Mouse (Mus musculus) forebrain, embryonic 11.5 days (tissue): ENCODE measurements around the gene Usp35. TPM values are rescaled to one million over a fixed set of nuclear protein-coding genes. Genes with fewer than 3 reads are reported as not detected.
A peak's percentile ranks its signal among the peaks of the same experiment; 100 is the strongest.

Experiments
- ATAC-seq: fragments of 200-750 bp; cut with Nextera tagmentation; replicated peaks from 2 replicates; pipeline ENCODE4 v1.8.0; 2017; ENCODE audit warnings: moderate TSS enrichment; ENCODE audit not compliant: low FRiP score
- DNase-seq: peaks from one replicate; pipeline ENCODE4 v3.0.0-alpha.2; 2017; ENCODE audit warnings: low spot score
- H3K27ac ChIP-seq: fragments of 300-500 bp; sonication (generic); 2 replicates; pipeline ENCODE4 v1.5.1; 2014; ENCODE audit warnings: low read depth, low read length
- H3K27me3 ChIP-seq: fragments of 300-500 bp; sonication (generic); 2 replicates; pipeline ENCODE4 v1.6.1; 2014; ENCODE audit warnings: mild to moderate bottlenecking, low read length, mixed read lengths; ENCODE audit not compliant: control insufficient read depth, insufficient read depth
- H3K36me3 ChIP-seq: fragments of 300-500 bp; sonication (generic); 2 replicates; pipeline ENCODE4 v1.6.1; 2014; ENCODE audit warnings: mild to moderate bottlenecking, low read length, moderate library complexity, mixed read lengths; ENCODE audit not compliant: control insufficient read depth, insufficient read depth
- H3K4me1 ChIP-seq: fragments of 300-500 bp; sonication (generic); replicated peaks from 2 replicates; pipeline ENCODE4 v1.6.1; 2014; ENCODE audit warnings: low read length, mixed read lengths; ENCODE audit not compliant: control insufficient read depth, insufficient read depth
- H3K4me2 ChIP-seq: fragments of 300-500 bp; sonication (generic); 2 replicates; pipeline ENCODE4 v1.6.1; 2014; ENCODE audit warnings: low read depth, mild to moderate bottlenecking, low read length, moderate library complexity, mixed read lengths; ENCODE audit not compliant: severe bottlenecking
- H3K4me3 ChIP-seq: fragments of 300-500 bp; sonication (generic); 2 replicates; pipeline ENCODE4 v1.5.1; 2014; ENCODE audit warnings: low read depth, low read length
- H3K9ac ChIP-seq: fragments of 300-500 bp; sonication (generic); 2 replicates; pipeline ENCODE4 v1.6.1; 2014; ENCODE audit warnings: low read length
- H3K9me3 ChIP-seq: fragments of 300-500 bp; sonication (generic); 2 replicates; pipeline ENCODE4 v1.6.1; 2016; ENCODE audit warnings: low read length, mixed read lengths; ENCODE audit not compliant: control insufficient read depth
- WGBS: fragments of 180-500 bp; shearing (Covaris S2); extraction: QIAGEN DNeasy Blood & Tissue Kit; methylation state at CpG from one replicate; pipeline ENCODE4 v1.1.7; 2014; 5-methylcytosine and 5-hydroxymethylcytosine counted together
- polyA plus RNA-seq: library from polyadenylated mRNA; unstranded; fragments of >200 nt; fragmentation: Nextera tagmentation; extraction: Ambion mirVana; gene quantifications from 2 replicates; pipeline ENCODE4 v1.2.1, GENCODE M21; 2014

The Usp35 gene
- polyA plus RNA-seq, 1 experiment from 2014 or later = 2.9 TPM

DNA sequence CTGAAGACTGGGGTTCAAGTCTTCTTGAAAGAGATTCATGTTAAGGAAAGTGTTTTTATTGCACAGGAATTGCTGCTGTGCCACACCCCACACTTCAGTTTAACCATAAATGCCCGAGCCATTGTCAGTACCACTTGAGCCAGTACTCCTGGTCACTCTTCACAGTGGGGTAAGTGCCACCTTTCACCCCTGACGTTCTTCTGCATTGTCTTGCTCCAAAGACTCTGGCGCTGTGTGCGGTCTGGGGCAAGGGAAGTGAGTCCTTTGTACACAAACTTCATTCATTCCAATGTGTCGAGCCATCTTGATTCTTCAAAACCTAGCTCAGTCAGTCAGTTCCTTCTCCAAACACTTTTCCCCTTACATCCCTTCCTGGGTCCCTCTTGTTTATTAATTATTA, 28.3 kb upstream of the Usp35 start:
- no peak for ATAC-seq
- Histone ChIP-seq H3K9me3 (no peaks in the 10 kb centered on the region), H3K4me1 (no peaks in the 10 kb centered on the region), H3K9ac (no peak overlapping the region), H3K4me3 (no peak overlapping the region), H3K27ac (no peak overlapping the region), H3K27me3 (no peaks in the 10 kb centered on the region), H3K4me2 (no peak overlapping the region), H3K36me3 (no peaks in the 10 kb centered on the region)
- 71% methylated on average over 5 of the region's 5 CpGs for WGBS
- peak; percentile 8 for DNase-seq

DNA sequence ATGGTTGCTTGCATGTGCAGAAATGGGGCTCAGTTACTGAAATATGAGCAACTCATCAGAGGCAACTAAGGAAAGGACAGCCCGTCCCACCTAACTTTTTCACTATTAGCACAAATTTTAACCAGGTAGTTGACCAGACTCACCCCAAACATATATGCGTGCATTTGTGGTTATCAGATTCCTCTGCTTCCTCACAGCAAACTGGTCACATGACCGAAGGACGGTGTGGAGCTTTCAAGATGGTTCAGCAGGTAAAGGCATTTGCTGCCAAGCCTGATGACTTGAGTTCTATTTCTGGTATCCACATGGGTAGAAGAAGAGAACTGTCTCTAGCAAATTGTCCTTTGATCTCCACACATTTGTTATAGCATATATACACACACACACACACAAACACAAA, 26.5 kb upstream of the Usp35 start:
- WGBS = 92% methylated on average over 4 of the region's 4 CpGs
- H3K27ac ChIP-seq = no peak overlapping the region
- H3K9ac ChIP-seq = no peak overlapping the region
- no peaks in the 10 kb centered on the region for H3K4me1 ChIP-seq
- H3K36me3 ChIP-seq = no peaks in the 10 kb centered on the region
- H3K9me3 ChIP-seq = no peaks in the 10 kb centered on the region
- H3K4me3 ChIP-seq = no peak overlapping the region
- H3K4me2 ChIP-seq = no peak overlapping the region
- DNase-seq (peak; percentile 11), ATAC-seq (no peak)
- no peaks in the 10 kb centered on the region for H3K27me3 ChIP-seq

DNA sequence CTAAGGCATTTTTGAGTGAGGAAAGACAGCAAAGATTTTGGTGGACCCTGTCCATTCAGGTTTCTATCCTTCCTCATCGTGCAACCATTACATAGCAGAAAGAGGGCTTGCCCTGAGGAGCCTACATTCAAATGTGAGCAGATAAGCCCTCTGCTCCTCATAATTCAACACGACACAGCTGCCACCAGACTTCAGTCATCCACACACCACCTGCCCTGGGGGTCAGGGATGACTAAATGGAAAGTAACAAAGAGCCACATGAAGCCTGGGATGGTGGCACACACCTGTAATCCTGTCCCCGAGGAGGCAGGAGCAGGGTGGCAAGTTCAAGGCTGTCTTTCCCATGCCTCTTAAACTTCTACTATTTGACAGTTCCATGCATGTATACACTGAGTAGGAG, 26.0 kb upstream of the Usp35 start:
- no peaks in the 10 kb centered on the region for H3K9me3 ChIP-seq
- no peaks in the 10 kb centered on the region for H3K4me1 ChIP-seq
- no peak overlapping the region for H3K4me3 ChIP-seq
- ATAC-seq (no peak), DNase-seq (peak; percentile 35)
- no peak overlapping the region for H3K4me2 ChIP-seq
- H3K27me3 ChIP-seq = no peaks in the 10 kb centered on the region
- WGBS = 73% methylated on average over 3 of the region's 3 CpGs
- no peaks in the 10 kb centered on the region for H3K36me3 ChIP-seq
- no peak overlapping the region for H3K27ac ChIP-seq
- no peak overlapping the region for H3K9ac ChIP-seq

DNA sequence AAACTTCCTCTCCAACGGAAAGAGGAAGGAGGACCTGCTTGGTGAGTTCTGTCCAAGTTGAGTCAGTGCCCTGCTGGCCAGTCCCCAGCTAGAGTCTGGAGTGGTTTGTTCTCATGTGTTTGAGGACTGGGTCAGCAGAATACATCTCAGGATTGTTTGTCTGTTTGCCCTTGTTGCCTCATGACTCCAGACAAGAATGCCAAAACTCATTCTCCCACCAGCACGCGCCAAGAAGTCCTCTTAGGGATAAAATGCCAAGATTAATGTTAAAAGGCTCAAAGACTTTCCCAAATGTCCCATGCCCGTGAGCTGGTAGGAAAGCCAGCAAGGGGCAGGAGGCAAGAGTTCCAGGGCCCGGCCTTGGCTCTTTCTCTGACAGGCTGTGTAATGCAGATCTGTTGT, 25.1 kb upstream of the Usp35 start:
- ATAC-seq = no peak

DNA sequence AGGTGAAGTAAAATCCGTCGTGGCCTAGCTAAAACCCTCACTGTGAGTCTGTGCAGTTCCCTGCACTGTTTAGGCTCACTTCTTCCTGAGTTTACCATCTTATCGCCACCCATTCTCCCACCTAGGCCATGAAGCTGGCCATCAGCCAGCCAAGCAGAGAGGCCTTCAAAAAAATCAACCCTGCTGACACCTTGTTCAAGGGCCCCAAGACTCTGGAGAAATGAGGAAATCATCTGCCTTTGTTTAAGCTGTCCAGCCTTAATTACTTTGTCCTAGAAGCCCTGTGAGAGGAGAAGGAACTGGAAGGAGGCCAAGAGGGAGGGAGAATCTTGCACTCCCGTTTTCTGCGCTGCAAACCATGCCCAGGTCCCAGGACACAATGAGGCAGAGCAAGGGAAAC, 24.4 kb upstream of the Usp35 start:
- no peaks in the 10 kb centered on the region for H3K36me3 ChIP-seq
- 83% methylated on average over 5 of the region's 5 CpGs for WGBS
- DNase-seq = peak; percentile 27
- no peaks in the 10 kb centered on the region for H3K4me1 ChIP-seq
- no peaks in the 10 kb centered on the region for H3K9me3 ChIP-seq
- no peak overlapping the region for H3K4me2 ChIP-seq
- no peak for ATAC-seq
- H3K27ac ChIP-seq = no peak overlapping the region
- no peak overlapping the region for H3K4me3 ChIP-seq
- no peaks in the 10 kb centered on the region for H3K27me3 ChIP-seq
- H3K9ac ChIP-seq = no peak overlapping the region

More for the DNA sequence above, 25.1 kb upstream of the Usp35 start:
- WGBS = 76% methylated on average over 5 of the region's 5 CpGs
- Histone ChIP-seq H3K4me1 (no peaks in the 10 kb centered on the region), H3K27ac (no peak overlapping the region), H3K36me3 (no peaks in the 10 kb centered on the region), H3K9me3 (no peaks in the 10 kb centered on the region), H3K27me3 (no peaks in the 10 kb centered on the region), H3K9ac (no peak overlapping the region), H3K4me2 (no peak overlapping the region), H3K4me3 (no peak overlapping the region)
- DNase-seq = peak; percentile 35

DNA sequence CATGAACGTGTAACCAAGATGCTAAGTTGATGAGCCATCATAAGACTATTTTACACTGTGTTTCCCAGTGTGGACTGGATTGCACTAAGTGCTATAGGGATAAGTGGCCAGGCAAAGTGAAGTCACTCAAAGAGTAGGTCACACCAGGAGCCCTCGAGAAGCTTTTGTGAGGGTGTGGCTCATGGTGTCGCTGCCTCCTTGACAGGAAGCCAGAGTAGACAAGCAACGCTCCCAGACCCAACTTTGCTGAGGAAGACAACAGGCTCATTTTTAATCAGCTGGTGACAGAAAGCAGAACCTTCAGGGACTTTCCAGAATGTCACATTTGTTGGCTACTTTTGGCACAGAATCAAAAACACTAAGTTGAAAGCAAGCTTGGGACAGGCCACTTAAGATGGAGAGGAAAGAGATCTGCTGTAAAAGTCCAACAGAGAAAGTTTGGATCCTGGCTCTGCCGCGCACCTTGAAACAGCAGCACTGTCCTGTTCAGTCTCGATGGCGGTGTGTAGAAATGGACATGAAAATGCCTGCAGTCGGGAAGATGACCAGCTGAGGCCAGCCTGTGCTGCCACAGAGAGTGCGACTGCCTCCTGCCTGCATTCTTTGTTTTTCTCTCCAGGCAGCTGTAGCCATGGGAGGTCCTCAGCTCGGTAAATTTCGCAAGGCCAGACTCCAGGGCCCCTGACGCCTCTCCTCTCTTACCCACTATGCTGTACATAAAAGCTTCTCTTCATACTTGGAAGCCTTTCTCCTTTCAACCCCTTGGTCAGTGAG, 23.4 kb upstream of the Usp35 start:
- Histone ChIP-seq H3K4me3 (no peak overlapping the region), H3K4me2 (no peak overlapping the region), H3K9ac (no peak overlapping the region), H3K9me3 (no peaks in the 10 kb centered on the region), H3K27ac (no peak overlapping the region), H3K36me3 (no peaks in the 10 kb centered on the region), H3K27me3 (no peaks in the 10 kb centered on the region), H3K4me1 (no peaks in the 10 kb centered on the region)
- WGBS = 48% methylated on average over 13 of the region's 13 CpGs
- peak; percentile 39 for DNase-seq
- no peak for ATAC-seq

DNA sequence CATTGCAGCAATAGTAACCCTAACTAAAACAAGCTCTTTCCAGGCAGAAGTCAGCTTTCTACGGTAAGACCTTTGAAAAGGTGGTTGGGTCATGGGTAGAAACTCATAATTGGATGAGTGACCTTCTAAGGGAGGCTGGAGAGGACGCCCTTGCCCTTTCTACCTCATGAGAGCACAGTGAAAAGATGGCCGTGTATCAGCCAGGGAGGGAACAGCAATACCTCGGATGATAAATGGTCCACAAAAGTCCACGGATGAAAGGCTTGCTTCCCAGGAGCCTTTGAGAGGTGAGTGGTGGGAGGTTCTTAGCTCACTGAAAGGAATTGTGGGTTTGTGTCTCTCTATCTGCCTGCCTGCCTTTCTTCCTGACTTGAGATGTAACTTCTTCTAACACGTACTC, 21.5 kb upstream of the Usp35 start:
- ATAC-seq = no peak
- H3K9ac ChIP-seq = no peak overlapping the region
- no peak overlapping the region for H3K27ac ChIP-seq
- no peaks in the 10 kb centered on the region for H3K27me3 ChIP-seq
- DNase-seq = peak; percentile 7
- no peak overlapping the region for H3K4me2 ChIP-seq
- H3K36me3 ChIP-seq = no peaks in the 10 kb centered on the region
- no peak overlapping the region for H3K4me3 ChIP-seq
- H3K4me1 ChIP-seq = no peaks in the 10 kb centered on the region
- H3K9me3 ChIP-seq = no peaks in the 10 kb centered on the region
- 88% methylated on average over 6 of the region's 6 CpGs for WGBS

DNA sequence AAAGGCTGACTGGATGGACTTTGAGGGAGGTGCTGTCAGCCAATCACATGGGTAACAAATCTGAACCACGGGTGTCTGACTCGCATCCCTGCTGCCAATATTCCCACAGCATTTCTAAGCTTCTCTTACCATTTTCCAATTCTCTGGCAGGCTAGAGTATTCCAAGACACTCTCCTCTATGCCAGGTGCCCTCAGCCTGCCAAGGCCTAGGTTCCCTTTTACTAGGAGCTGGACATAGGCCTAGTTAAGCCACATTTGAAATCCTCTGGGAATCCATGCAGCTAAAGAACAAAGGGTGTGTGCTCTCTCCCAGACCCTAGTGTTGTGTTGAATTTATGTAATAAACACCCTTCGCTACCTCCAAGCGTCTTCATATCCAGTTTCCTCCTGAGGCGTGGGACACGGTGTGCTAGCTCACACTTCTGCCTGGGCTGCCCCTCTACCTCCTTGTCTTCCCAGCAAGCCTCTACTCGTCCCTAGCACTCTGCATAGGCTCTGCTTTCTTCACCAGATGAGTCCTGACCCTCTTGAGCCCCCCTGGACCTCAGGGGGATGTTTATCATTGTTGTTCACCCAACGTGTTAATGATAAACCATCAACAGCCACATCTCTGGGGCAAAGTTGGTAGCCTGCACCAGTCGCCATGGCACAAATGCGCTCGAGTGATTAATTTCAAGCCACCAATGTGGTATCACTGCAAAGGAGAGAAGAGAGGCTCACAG, 20.1 kb upstream of the Usp35 start:
- DNase-seq (peak; percentile 43), ATAC-seq (no peak)
- Histone ChIP-seq H3K4me2 (no peak overlapping the region), H3K27me3 (no peaks in the 10 kb centered on the region), H3K4me1 (no peaks in the 10 kb centered on the region), H3K4me3 (no peak overlapping the region), H3K9me3 (no peaks in the 10 kb centered on the region), H3K9ac (no peak overlapping the region), H3K36me3 (no peaks in the 10 kb centered on the region), H3K27ac (no peak overlapping the region)
- 91% methylated on average over 11 of the region's 11 CpGs for WGBS

DNA sequence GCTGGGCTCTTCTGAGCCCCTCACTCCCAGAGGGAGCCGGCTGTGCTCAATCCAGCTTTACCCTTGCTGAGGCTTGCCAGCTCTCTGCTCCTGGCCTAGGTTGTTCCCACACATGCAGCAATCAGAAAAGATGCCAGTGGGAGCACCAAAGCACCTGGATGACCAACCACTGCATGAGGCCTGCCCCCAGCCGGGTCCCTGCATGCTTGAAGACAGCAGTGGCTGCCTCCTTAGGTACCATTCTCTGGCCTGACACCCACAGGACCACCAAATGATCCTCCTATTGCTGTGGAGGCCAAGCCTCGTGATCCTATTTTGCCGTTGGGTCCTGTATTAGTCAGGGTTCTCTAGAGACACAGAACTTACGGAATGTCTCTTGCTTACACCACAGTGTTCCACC, 19.1 kb upstream of the Usp35 start:
- 86% methylated on average over 5 of the region's 5 CpGs for WGBS

More for the DNA sequence above, 19.1 kb upstream of the Usp35 start:
- Histone ChIP-seq H3K27ac (no peak overlapping the region), H3K4me2 (no peak overlapping the region), H3K4me3 (no peak overlapping the region), H3K27me3 (no peaks in the 10 kb centered on the region), H3K4me1 (no peaks in the 10 kb centered on the region), H3K36me3 (no peaks in the 10 kb centered on the region), H3K9me3 (no peaks in the 10 kb centered on the region), H3K9ac (no peak overlapping the region)
- DNase-seq (peak; percentile 41), ATAC-seq (no peak)
